Mouse (Mus musculus) left cerebral cortex, adult 18-20 months (tissue): ENCODE results near the gene Evl. TPM values are rescaled to one million over a fixed set of nuclear protein-coding genes. Genes with fewer than 3 reads are reported as not detected.

Experiments
- DNase-seq, 2 experiments: peaks; one replicate each; pipeline ENCODE4 v3.0.0; 2021 to 2022; ENCODE audit warnings: low spot score in 2 of 2, mixed read lengths in 1 of 2
- microRNA-seq, 2 experiments: library from miRNA; unstranded; fragments of <30 nt; microRNA quantifications; one replicate each; pipeline ENCODE4 v1.2.0; 2021
- total RNA-seq, 2 experiments: library from RNA; stranded (reverse); gene quantifications; 2 replicates each; pipeline ENCODE4 v1.2.3; 2021

Gene Evl
- total RNA-seq, 2 experiments from 2014 or later, result 241 to 261 TPM

DNA sequence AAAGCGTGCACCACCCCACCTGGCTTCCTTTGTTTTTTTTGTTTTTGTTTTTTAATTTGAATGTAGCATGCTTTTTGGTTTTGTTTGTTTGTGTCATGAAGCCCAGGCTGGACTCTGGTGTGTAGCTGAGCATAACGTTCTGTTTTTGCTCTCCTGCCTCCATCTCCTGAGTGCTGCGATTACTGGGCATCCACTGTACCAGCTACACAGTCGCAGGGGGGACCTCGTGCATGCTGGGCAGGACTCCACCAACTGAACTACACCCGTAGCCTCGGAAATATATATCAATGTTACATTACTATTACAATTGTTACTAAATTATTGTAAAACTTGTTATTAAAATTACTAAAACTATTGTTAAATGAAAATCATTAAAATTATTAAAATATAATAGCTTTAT is 183.3 kb downstream of the Evl start:
- no peak for DNase-seq

Small RNA genes within 50 kb of the gene (microRNA-seq; reads per million reads assigned to microRNA genes)
- gene Gm23872 (0 reads per million in 2 experiments), gene Mir342 (3,051 to 5,193 reads per million in 2 experiments)

Other genes starting within 250 kb of the Evl start
- 1 to 10 TPM; 7.9 to 9.0 TPM for gene Hhipl1, start 248.4 kb upstream of the Evl start, total RNA-seq
- 100 to 1,000 TPM; 259 to 273 TPM for gene Cyp46a1, start 220.3 kb upstream of the Evl start, total RNA-seq
- 10 to 100 TPM; 60.4 to 64.1 TPM for gene Eml1, start 183.8 kb upstream of the Evl start, total RNA-seq
- gene Degs2, start 147.6 kb downstream of the Evl start, total RNA-seq, result 1 to 10 TPM; 3.5 to 4.6 TPM
- 10 to 100 TPM; 47.6 to 48.6 TPM for gene Yy1, start 238.3 kb downstream of the Evl start, total RNA-seq